Mouse (Mus musculus): ENCODE measurements at regions not wholly inside any gene's neighbourhood (a gene's known extent, or its start where the extent isn't known, plus 50 kb on each side); places are given as distances from the start of the nearest gene placed in this dataset.

DNA sequence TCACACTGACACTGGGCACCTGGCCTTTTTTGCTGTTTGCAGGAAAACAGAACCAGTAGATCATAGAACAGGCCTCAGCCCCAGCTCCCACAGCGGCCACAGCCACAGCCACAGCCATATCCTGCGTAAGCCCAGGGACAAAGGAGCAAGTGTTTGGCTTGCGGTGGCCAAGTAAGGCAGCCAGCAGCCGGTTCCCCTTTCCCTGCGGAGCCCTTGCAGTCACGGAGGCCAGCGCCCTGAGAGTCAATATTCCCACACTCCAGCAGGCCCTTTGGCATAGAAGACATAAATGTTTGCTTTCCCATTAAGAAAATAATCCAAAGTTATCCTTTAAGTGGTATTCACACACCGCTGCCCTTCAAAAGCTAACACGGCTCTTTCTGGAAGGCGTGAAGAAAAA is 62.1 kb downstream of the Sik1 start:
- CTCF ChIA-PET, result interaction anchor here in 1 of 4 experiments (2.2 kb wide), 1 partner anchor 63 kb away, joined by 4 read pairs; no protein-coding TSS in a partner anchor
- POLR2A ChIA-PET, result interaction anchor here (0.6 to 18.7 kb wide), 18 partner anchors 11 to 47 kb away, joined by 3 to 717 read pairs (median 13); no protein-coding TSS in a partner anchor

- ChIA-PET CTCF (interaction anchor here in 1 of 4 experiments (2.2 kb wide), 1 partner anchor 62 kb away, joined by 4 read pairs; no protein-coding TSS in a partner anchor), POLR2A (interaction anchor here in 3 of 4 experiments (0.6 to 18.7 kb wide), 19 partner anchors 12 to 59 kb away, joined by 3 to 717 read pairs (median 12); no protein-coding TSS in a partner anchor)
Measured at GRCm38 (mm10) chr17:31793964-31794363, 61.6 kb downstream of the Sik1 start.

Measured in embryonic stem cell, embryonic (primary cell).